Mouse (Mus musculus): ENCODE data around the gene Olfr1500. TPM values are rescaled to one million over a fixed set of nuclear protein-coding genes. Genes with fewer than 3 reads are reported as not detected.

The Olfr1500 gene
- polyA plus RNA-seq, 1 experiment from 2014 or later = not detected

Other genes starting within 250 kb of the Olfr1500 start
- gene Olfr1484, start 247.0 kb downstream of the Olfr1500 start, polyA plus RNA-seq (2016; fragmentation: Nextera tagmentation; extraction: Ambion mirVana) = not detected in 2 replicates
- not detected in 2 replicates for gene Olfr1487, start 213.1 kb downstream of the Olfr1500 start, polyA plus RNA-seq (2016; fragmentation: Nextera tagmentation; extraction: Ambion mirVana)
- not detected in 2 replicates for gene Olfr1489, start 198.9 kb downstream of the Olfr1500 start, polyA plus RNA-seq (2016; fragmentation: Nextera tagmentation; extraction: Ambion mirVana)
- not detected in 2 replicates for gene Olfr1490, start 179.4 kb downstream of the Olfr1500 start, polyA plus RNA-seq (2016; fragmentation: Nextera tagmentation; extraction: Ambion mirVana)
- gene Olfr1491, start 133.2 kb downstream of the Olfr1500 start, polyA plus RNA-seq (2016; fragmentation: Nextera tagmentation; extraction: Ambion mirVana) = not detected in 2 replicates
- not detected in 2 replicates for gene Olfr1493-ps1, start 107.2 kb downstream of the Olfr1500 start, polyA plus RNA-seq (2016; fragmentation: Nextera tagmentation; extraction: Ambion mirVana)
- gene Olfr1494, start 90.8 kb downstream of the Olfr1500 start, polyA plus RNA-seq (2016; fragmentation: Nextera tagmentation; extraction: Ambion mirVana) = not detected in 2 replicates
- gene Olfr1495, start 65.9 kb downstream of the Olfr1500 start, polyA plus RNA-seq (2016; fragmentation: Nextera tagmentation; extraction: Ambion mirVana) = not detected in 2 replicates
- not detected in 2 replicates for gene Olfr1496, start 52.6 kb downstream of the Olfr1500 start, polyA plus RNA-seq (2016; fragmentation: Nextera tagmentation; extraction: Ambion mirVana)
- gene Olfr1497, start 32.3 kb downstream of the Olfr1500 start, polyA plus RNA-seq (2016; fragmentation: Nextera tagmentation; extraction: Ambion mirVana) = not detected in 2 replicates
- gene Olfr1499, start 11.0 kb downstream of the Olfr1500 start, polyA plus RNA-seq (2016; fragmentation: Nextera tagmentation; extraction: Ambion mirVana) = not detected in 2 replicates
- not detected in 2 replicates for gene Olfr1501, start 20.2 kb upstream of the Olfr1500 start, polyA plus RNA-seq (2016; fragmentation: Nextera tagmentation; extraction: Ambion mirVana)
- gene Olfr1502, start 31.3 kb upstream of the Olfr1500 start, polyA plus RNA-seq (2016; fragmentation: Nextera tagmentation; extraction: Ambion mirVana) = not detected in 2 replicates
- not detected in 2 replicates for gene Olfr1504, start 67.4 kb upstream of the Olfr1500 start, polyA plus RNA-seq (2016; fragmentation: Nextera tagmentation; extraction: Ambion mirVana)
- not detected in 2 replicates for gene Olfr1505, start 83.0 kb upstream of the Olfr1500 start, polyA plus RNA-seq (2016; fragmentation: Nextera tagmentation; extraction: Ambion mirVana)